Mouse (Mus musculus): Measurements from ENCODE around the gene Mprip. TPM values are rescaled to one million over a fixed set of nuclear protein-coding genes. Genes with fewer than 3 reads are reported as not detected.

Mprip gene
- polyA plus RNA-seq, 1 experiment = 246 TPM

DNA sequence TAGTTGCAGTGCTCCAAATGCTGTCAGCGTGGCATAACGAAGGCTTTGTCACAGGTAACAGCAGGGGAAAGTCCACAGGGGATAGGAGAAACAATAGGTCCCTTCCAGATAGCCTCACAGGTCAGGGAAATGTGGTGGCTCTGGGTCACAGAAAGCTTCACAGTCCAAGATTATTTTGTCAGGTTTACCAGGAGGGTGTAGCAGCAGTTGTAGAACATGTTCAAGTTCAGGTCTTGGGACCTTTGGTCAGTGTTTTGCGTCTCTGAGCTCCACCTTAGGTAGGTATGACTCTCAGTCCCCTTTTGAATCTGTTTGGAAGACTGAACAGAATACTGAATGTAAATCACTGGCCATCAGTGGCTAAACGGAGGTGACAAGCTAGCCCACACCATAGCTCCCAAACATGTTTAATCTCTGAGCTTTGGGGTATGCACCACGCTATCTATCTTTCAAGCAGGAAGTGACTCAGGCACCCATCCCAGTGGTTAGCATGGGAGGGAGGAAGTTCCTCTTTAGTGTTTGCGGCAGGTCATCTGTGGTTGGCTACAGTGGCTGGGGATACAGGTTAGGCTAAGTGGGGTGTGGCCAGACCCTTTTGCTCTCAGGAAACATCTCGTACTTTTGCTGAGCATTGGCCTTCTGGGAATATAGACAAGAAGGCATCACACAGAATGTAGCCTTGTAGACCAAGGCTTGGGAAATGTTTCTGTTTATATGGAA lies 24.2 kb upstream of the Mprip start:
- Histone ChIP-seq H3K4me1 (ENCODE audit: control insufficient read depth, insufficient read depth, low read length) (no peaks in the 10 kb centered on the region), H3K27ac (ENCODE audit: control insufficient read depth, insufficient read depth, low read depth, low read length) (no peak overlapping the region)
- no peak for TF ChIP-seq POLR2A (IDR thresholded peaks at IDR 0.05; ENCODE audit: control insufficient read depth, low read depth, low read length)
- TF ChIP-seq CTCF (IDR thresholded peaks at IDR 0.05; ENCODE audit: control insufficient read depth, insufficient read depth, insufficient replicate concordance, low read depth, low read length) = no peak

DNA sequence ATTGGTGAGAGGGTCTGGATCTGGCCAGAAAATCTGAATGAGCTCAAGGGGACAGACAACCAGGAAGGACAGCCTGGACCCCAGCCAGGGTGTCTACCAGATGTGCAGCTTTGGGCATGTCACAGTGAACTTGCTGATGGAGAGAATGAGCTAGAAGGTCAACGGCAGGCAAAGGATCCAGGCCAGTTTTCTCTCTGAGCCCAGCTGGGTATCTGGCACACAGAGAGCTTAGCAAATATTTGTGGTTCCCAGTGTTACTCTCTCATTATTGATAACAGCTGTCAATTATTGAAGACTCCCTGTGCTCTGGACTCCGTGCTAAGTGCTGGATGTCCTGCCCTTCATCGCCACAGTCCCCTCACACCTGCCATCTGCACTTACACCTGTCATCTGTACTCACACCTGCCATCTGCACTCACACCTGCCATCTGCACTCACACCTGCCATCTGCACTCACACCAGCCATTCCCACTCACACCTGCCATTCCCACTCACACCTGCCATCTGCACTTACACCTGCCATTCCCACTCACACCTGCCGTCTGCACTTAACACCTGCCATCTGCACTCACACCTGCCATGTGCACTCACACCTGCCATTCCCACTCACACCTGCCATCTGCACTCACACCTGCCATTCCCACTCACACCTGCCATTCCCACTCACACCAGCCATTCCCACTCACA lies 21.0 kb upstream of the Mprip start:
- no peak overlapping the region for H3K4me3 ChIP-seq (ENCODE audit: control insufficient read depth, low read depth, low read length)
- TF ChIP-seq CTCF (IDR thresholded peaks at IDR 0.05; ENCODE audit: control insufficient read depth, insufficient read depth, insufficient replicate concordance, low read depth, low read length) (no peak), POLR2A (IDR thresholded peaks at IDR 0.05; ENCODE audit: control insufficient read depth, low read depth, low read length) (no peak)
- H3K27me3 ChIP-seq (ENCODE audit: control insufficient read depth, insufficient read depth, low read length) = no peaks in the 10 kb centered on the region
- H3K27ac ChIP-seq (ENCODE audit: control insufficient read depth, insufficient read depth, low read depth, low read length) = no peak overlapping the region
- peaks cover 2% of the 10 kb centered on the region; the same call in 1 of the 2 replicates for H3K4me1 ChIP-seq (ENCODE audit: control insufficient read depth, insufficient read depth, low read length)
- no peaks in the 10 kb centered on the region for H3K36me3 ChIP-seq (ENCODE audit: control insufficient read depth, insufficient read depth, low read length)

More for the DNA sequence above, 24.2 kb upstream of the Mprip start:
- Histone ChIP-seq H3K4me3 (ENCODE audit: control insufficient read depth, low read depth, low read length) (no peak overlapping the region), H3K36me3 (ENCODE audit: control insufficient read depth, insufficient read depth, low read length) (no peaks in the 10 kb centered on the region), H3K27me3 (ENCODE audit: control insufficient read depth, insufficient read depth, low read length) (no peaks in the 10 kb centered on the region)

DNA sequence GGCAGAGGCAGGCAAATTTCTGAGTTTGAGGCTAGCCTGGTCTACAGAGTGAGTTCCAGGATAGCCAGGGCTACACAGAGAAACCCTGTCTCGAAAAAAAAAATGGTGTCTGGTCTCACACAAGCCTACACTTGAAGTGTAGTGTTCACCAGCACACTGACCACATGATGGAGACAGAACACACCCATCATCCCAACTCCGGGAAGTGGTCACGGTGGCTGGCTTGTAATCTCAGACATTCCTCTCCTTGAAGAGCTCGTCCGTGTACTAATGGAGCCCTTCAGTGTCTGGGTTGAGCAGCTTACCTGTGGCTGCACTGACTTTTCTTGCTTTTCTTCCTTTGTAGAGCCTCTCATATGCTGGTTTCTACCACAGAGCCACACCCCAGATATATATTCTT lies 19.9 kb upstream of the Mprip start:
- Histone ChIP-seq H3K27me3 (ENCODE audit: control insufficient read depth, insufficient read depth, low read length) (no peaks in the 10 kb centered on the region), H3K36me3 (ENCODE audit: control insufficient read depth, insufficient read depth, low read length) (no peaks in the 10 kb centered on the region), H3K27ac (ENCODE audit: control insufficient read depth, insufficient read depth, low read depth, low read length) (no peak overlapping the region), H3K4me3 (ENCODE audit: control insufficient read depth, low read depth, low read length) (no peak overlapping the region), H3K4me1 (ENCODE audit: control insufficient read depth, insufficient read depth, low read length) (peaks cover 2% of the 10 kb centered on the region; the same call in 1 of the 2 replicates)
- TF ChIP-seq CTCF (IDR thresholded peaks at IDR 0.05; ENCODE audit: control insufficient read depth, insufficient read depth, insufficient replicate concordance, low read depth, low read length) = no peak
- TF ChIP-seq POLR2A (IDR thresholded peaks at IDR 0.05; ENCODE audit: control insufficient read depth, low read depth, low read length) = no peak

DNA sequence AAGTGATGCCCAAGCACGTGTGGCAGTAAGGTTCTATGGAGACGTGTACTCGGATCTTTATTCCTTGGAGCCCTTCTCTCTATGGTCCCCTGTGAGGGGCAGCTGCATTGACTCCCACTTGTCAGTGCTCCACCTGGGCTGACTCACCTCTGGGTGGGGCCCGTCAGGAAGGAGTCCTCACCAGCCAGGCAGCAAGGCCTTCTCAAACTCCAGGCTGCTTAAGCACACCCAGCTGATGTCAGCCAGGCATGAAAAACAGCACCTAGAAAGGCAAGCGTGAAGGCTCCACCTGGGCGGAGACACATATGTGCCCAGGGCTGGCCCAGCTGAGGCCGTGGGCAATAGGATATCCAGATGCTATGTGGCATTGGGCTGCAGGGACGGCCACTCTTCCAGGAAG lies 18.7 kb upstream of the Mprip start:
- H3K27ac ChIP-seq (ENCODE audit: control insufficient read depth, insufficient read depth, low read depth, low read length) = no peak overlapping the region
- no peak for TF ChIP-seq POLR2A (IDR thresholded peaks at IDR 0.05; ENCODE audit: control insufficient read depth, low read depth, low read length)
- TF ChIP-seq CTCF (IDR thresholded peaks at IDR 0.05; ENCODE audit: control insufficient read depth, insufficient read depth, insufficient replicate concordance, low read depth, low read length) = no peak
- H3K36me3 ChIP-seq (ENCODE audit: control insufficient read depth, insufficient read depth, low read length) = no peaks in the 10 kb centered on the region
- peaks cover 2% of the 10 kb centered on the region; the same call in 1 of the 2 replicates for H3K4me1 ChIP-seq (ENCODE audit: control insufficient read depth, insufficient read depth, low read length)
- H3K4me3 ChIP-seq (ENCODE audit: control insufficient read depth, low read depth, low read length) = no peak overlapping the region
- no peaks in the 10 kb centered on the region for H3K27me3 ChIP-seq (ENCODE audit: control insufficient read depth, insufficient read depth, low read length)

DNA sequence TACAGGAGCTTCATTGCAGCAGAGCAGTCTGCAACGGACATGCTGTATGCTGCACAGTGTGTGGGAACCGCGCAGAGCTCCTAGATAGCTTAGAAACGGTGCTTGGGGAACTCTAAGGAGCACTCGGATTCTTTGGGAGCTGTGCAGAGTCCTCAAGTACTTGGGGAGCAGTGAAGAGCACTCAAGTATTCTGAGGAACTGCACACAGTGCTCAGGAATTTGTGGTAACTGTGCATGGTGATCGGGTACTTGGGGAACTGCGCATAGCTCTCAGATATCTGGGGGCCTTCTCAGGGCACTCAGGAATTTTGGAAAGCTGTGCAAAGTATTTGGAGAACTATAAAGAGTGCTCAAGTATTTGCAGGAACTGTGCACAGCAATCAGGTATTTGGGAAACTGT lies 16.1 kb upstream of the Mprip start:
- no peaks in the 10 kb centered on the region for H3K36me3 ChIP-seq (ENCODE audit: control insufficient read depth, insufficient read depth, low read length)
- H3K4me1 ChIP-seq (ENCODE audit: control insufficient read depth, insufficient read depth, low read length) = peaks cover 2% of the 10 kb centered on the region; the same call in 1 of the 2 replicates
- H3K27ac ChIP-seq (ENCODE audit: control insufficient read depth, insufficient read depth, low read depth, low read length) = no peak overlapping the region
- TF ChIP-seq CTCF (IDR thresholded peaks at IDR 0.05; ENCODE audit: control insufficient read depth, insufficient read depth, insufficient replicate concordance, low read depth, low read length) = no peak
- no peak for TF ChIP-seq POLR2A (IDR thresholded peaks at IDR 0.05; ENCODE audit: control insufficient read depth, low read depth, low read length)
- no peak overlapping the region for H3K4me3 ChIP-seq (ENCODE audit: control insufficient read depth, low read depth, low read length)
- H3K27me3 ChIP-seq (ENCODE audit: control insufficient read depth, insufficient read depth, low read length) = no peaks in the 10 kb centered on the region

DNA sequence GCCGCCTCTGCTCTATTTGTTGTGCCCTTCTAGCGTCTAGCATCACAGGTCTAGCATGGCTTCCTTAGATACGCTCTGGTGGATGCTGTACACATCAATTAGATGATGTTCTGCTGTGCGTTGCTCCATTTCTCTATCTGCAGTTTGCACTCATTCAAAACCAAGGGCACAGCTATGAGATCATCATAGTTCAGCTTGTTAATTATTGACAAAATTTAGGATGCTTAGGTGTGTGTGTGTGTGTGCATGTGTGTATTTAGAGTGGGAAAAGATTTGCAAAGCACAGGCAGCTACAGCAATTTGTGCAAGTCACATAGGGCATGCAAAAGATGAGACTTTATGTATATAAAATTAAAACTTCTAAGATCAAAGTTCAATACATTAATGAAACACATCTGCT lies 12.0 kb upstream of the Mprip start:
- Histone ChIP-seq H3K4me1 (ENCODE audit: control insufficient read depth, insufficient read depth, low read length) (no peaks in the 10 kb centered on the region), H3K36me3 (ENCODE audit: control insufficient read depth, insufficient read depth, low read length) (no peaks in the 10 kb centered on the region), H3K27me3 (ENCODE audit: control insufficient read depth, insufficient read depth, low read length) (no peaks in the 10 kb centered on the region), H3K27ac (ENCODE audit: control insufficient read depth, insufficient read depth, low read depth, low read length) (no peak overlapping the region), H3K4me3 (ENCODE audit: control insufficient read depth, low read depth, low read length) (no peak overlapping the region)
- TF ChIP-seq POLR2A (IDR thresholded peaks at IDR 0.05; ENCODE audit: control insufficient read depth, low read depth, low read length) = no peak
- TF ChIP-seq CTCF (IDR thresholded peaks at IDR 0.05; ENCODE audit: control insufficient read depth, insufficient read depth, insufficient replicate concordance, low read depth, low read length) = no peak

DNA sequence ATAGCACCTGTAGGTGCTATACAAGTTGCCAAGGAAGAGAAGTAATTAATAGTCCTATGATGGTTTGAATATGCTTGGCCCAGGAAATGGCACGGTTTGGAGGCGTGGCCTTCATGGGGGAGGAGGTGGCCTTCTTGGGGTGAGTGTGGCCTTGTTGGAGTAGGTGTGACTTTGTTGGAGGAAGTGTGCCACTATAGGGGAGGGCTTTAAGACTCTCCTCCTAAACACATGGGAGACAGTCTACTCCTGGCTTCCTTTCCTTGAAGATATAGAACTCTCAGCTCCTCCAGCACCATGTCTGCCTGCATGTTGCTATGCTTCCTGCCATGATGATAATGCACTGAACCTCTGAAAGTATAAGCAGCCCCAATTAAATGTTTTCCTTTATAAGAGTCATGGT lies 8.1 kb upstream of the Mprip start:
- Histone ChIP-seq H3K27ac (ENCODE audit: control insufficient read depth, insufficient read depth, low read depth, low read length) (no peak overlapping the region), H3K27me3 (ENCODE audit: control insufficient read depth, insufficient read depth, low read length) (no peaks in the 10 kb centered on the region), H3K4me1 (ENCODE audit: control insufficient read depth, insufficient read depth, low read length) (no peaks in the 10 kb centered on the region), H3K36me3 (ENCODE audit: control insufficient read depth, insufficient read depth, low read length) (no peaks in the 10 kb centered on the region), H3K4me3 (ENCODE audit: control insufficient read depth, low read depth, low read length) (no peak overlapping the region)
- TF ChIP-seq CTCF (IDR thresholded peaks at IDR 0.05; ENCODE audit: control insufficient read depth, insufficient read depth, insufficient replicate concordance, low read depth, low read length) (no peak), POLR2A (IDR thresholded peaks at IDR 0.05; ENCODE audit: control insufficient read depth, low read depth, low read length) (no peak)
